Mouse (Mus musculus) C2C12 (cell line): Measurements from ENCODE around the gene Celf2. TPM values are rescaled to one million over a fixed set of nuclear protein-coding genes. Genes with fewer than 3 reads are reported as not detected.

Experiments
- H3K27me3 ChIP-seq: one replicate; pipeline ENCODE4 v1.6.1; 2011; ENCODE audit not compliant: control insufficient read depth, insufficient read depth, insufficient read length
- H3K36me3 ChIP-seq: one replicate; pipeline ENCODE4 v1.6.1; 2011; ENCODE audit not compliant: control insufficient read depth, insufficient read depth
- H3K4me3 ChIP-seq: one replicate; pipeline ENCODE4 v1.5.1; 2011; ENCODE audit warnings: mild to moderate bottlenecking, control low read depth; ENCODE audit not compliant: poor library complexity, insufficient read depth, severe bottlenecking
- H3K79me2 ChIP-seq: one replicate; pipeline ENCODE4 v1.6.1; 2011; ENCODE audit not compliant: control insufficient read depth, insufficient read depth
- H3K79me3 ChIP-seq: one replicate; pipeline ENCODE4 v1.6.1; 2011; ENCODE audit warnings: low read depth, control low read depth
- H3ac ChIP-seq: one replicate; pipeline ENCODE3; 2011; ENCODE audit warnings: low read depth; ENCODE audit not compliant: control insufficient read depth, insufficient read length
- CEBPB ChIP-seq: IDR thresholded peaks from one replicate; pipeline ENCODE4 v1.6.1; 2011; ENCODE audit warnings: low read depth, mild to moderate bottlenecking, control low read depth, moderate library complexity
- CTCF ChIP-seq: IDR thresholded peaks from one replicate; pipeline ENCODE4 v1.5.1; 2011; ENCODE audit not compliant: control insufficient read depth, insufficient read depth, insufficient read length
- FOSL1 ChIP-seq: IDR thresholded peaks from one replicate; pipeline ENCODE4 v1.8.0; 2011; ENCODE audit warnings: mild to moderate bottlenecking, low read length; ENCODE audit not compliant: poor library complexity, insufficient read depth, severe bottlenecking
- MAX ChIP-seq: IDR thresholded peaks from one replicate; pipeline ENCODE4 v1.6.1; 2011; ENCODE audit warnings: mild to moderate bottlenecking, control low read depth
- MYOD1 ChIP-seq: IDR thresholded peaks from one replicate; pipeline ENCODE4 v1.6.1; 2011; ENCODE audit warnings: low read depth; ENCODE audit not compliant: control insufficient read depth, insufficient read length
- MYOG ChIP-seq: IDR thresholded peaks from one replicate; pipeline ENCODE4 v1.6.1; 2011; ENCODE audit not compliant: control insufficient read depth, insufficient read length; ENCODE audit errors: extremely low read depth
- USF1 ChIP-seq: IDR thresholded peaks from one replicate; pipeline ENCODE4 v1.6.1; 2011; ENCODE audit warnings: low read depth, mild to moderate bottlenecking, control low read depth, moderate library complexity
- polyA plus RNA-seq: library from polyadenylated mRNA; unstranded; fragments of >200 nt; fragmentation: generic; extraction: Trizol; gene quantifications from one replicate; pipeline ENCODE4 v1.2.1, GENCODE M21; 2012; ENCODE audit warnings: missing spikeins

Gene Celf2
- polyA plus RNA-seq, 1 experiment = 14.3 TPM

GRCm38 (mm10) chr2:6526825-6527224 is 982.5 kb downstream of the Celf2 start:
- no peak overlapping the region for H3ac ChIP-seq
- TF ChIP-seq USF1 (no peak), CEBPB (no peak), MYOG (no peak)
- no peak overlapping the region for H3K4me3 ChIP-seq

GRCm38 (mm10) chr2:6526311-6526710 is 983.1 kb downstream of the Celf2 start:
- no peaks in the 10 kb centered on the region for H3K36me3 ChIP-seq
- no peaks in the 10 kb centered on the region for H3K79me2 ChIP-seq
- no peak overlapping the region for H3ac ChIP-seq
- peaks cover 3% of the 10 kb centered on the region for H3K27me3 ChIP-seq
- H3K79me3 ChIP-seq = no peaks in the 10 kb centered on the region
- TF ChIP-seq FOSL1 = no peak
- no peak for TF ChIP-seq CTCF
- TF ChIP-seq USF1 = no peak
- no peak for TF ChIP-seq MYOG
- TF ChIP-seq CEBPB = no peak
- TF ChIP-seq MYOD1 = no peak
- TF ChIP-seq MAX = no peak
- no peak overlapping the region for H3K4me3 ChIP-seq

More at GRCm38 (mm10) chr2:6526825-6527224, 982.5 kb downstream of the Celf2 start:
- Histone ChIP-seq H3K27me3 (peaks cover 3% of the 10 kb centered on the region), H3K36me3 (no peaks in the 10 kb centered on the region), H3K79me2 (no peaks in the 10 kb centered on the region), H3K79me3 (no peaks in the 10 kb centered on the region)

GRCm38 (mm10) chr2:6523924-6524300 is 985.5 kb downstream of the Celf2 start:
- no peak for TF ChIP-seq MAX
- TF ChIP-seq FOSL1 = no peak
- no peak for TF ChIP-seq CEBPB
- TF ChIP-seq CTCF = no peak
- TF ChIP-seq MYOD1 = no peak
- TF ChIP-seq USF1 = no peak
- TF ChIP-seq MYOG = no peak
- Histone ChIP-seq H3K36me3 (no peaks in the 10 kb centered on the region), H3ac (no peak overlapping the region), H3K79me2 (no peaks in the 10 kb centered on the region), H3K27me3 (peaks cover 3% of the 10 kb centered on the region), H3K79me3 (no peaks in the 10 kb centered on the region), H3K4me3 (no peak overlapping the region)

DNA sequence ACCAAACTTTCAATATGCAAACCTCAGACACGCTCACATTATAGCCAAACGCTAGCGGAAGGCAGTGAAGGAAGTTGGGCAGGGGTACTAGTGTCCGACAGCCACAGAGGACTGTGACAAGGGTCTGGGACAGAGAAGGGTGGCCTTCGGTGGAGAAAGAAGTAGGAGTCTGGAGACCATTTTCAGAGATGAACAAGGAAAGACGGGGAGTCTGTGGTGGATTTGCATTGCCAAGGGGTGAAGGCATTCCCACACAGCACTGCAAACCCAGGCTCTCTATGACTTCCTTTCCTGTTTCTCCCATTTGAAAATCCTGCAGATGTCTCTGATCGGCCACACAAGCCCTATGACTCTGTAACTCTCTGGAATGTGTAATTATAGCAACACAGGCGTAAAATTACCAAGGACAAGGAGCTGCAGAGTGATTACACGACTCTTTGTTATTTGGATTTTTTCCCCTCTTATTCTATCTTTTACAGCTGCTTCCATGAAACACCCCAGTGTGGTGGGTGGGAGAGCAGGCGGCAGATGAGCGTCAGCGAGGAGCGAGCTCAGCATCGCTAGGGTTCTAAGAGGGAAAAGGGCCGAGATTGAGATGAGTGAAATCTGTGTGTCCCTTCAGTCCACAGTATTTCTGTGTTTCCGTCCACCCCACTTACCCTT is 986.0 kb downstream of the Celf2 start:
- H3K79me3 ChIP-seq = no peaks in the 10 kb centered on the region
- peaks cover 3% of the 10 kb centered on the region for H3K27me3 ChIP-seq
- H3K36me3 ChIP-seq = no peaks in the 10 kb centered on the region
- no peak overlapping the region for H3ac ChIP-seq
- no peak overlapping the region for H3K4me3 ChIP-seq
- H3K79me2 ChIP-seq = no peaks in the 10 kb centered on the region
- TF ChIP-seq MYOG (no peak), FOSL1 (no peak), MYOD1 (no peak)

GRCm38 (mm10) chr2:6522411-6522810 is 987.0 kb downstream of the Celf2 start:
- no peaks in the 10 kb centered on the region for H3K79me3 ChIP-seq
- H3K27me3 ChIP-seq = no peaks in the 10 kb centered on the region
- H3K79me2 ChIP-seq = no peaks in the 10 kb centered on the region
- no peak for TF ChIP-seq CTCF
- TF ChIP-seq USF1 = no peak
- TF ChIP-seq MYOG = no peak
- no peak for TF ChIP-seq MAX
- no peak overlapping the region for H3ac ChIP-seq
- H3K36me3 ChIP-seq = no peaks in the 10 kb centered on the region
- no peak overlapping the region for H3K4me3 ChIP-seq

DNA sequence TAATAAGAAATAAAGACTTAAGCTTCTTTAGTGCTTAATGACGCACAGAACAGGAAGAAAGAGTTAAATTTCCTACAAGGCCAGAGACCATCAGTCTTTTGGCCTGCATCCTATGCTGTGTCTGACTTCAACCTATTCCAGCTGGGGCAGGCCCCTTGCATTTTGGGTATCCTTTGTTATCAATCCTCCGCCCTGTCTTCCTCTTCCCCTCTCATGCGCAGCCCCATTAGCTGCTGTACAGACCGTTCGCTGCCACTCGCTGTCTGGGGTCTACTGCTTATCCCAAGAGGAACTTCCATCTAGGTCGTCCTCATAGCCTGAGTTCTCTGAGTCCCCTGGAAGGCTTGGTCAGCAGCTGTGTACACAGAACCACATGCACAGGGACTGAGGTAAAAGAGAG is 996.2 kb downstream of the Celf2 start:
- no peaks in the 10 kb centered on the region for H3K79me2 ChIP-seq
- H3K4me3 ChIP-seq = no peak overlapping the region
- no peak overlapping the region for H3ac ChIP-seq
- no peaks in the 10 kb centered on the region for H3K27me3 ChIP-seq
- no peaks in the 10 kb centered on the region for H3K79me3 ChIP-seq
- no peak for TF ChIP-seq MYOD1
- no peak for TF ChIP-seq MAX
- no peak for TF ChIP-seq CTCF
- TF ChIP-seq CEBPB = no peak
- TF ChIP-seq FOSL1 = no peak
- TF ChIP-seq MYOG = no peak
- H3K36me3 ChIP-seq = no peaks in the 10 kb centered on the region
